Mouse (Mus musculus) E14TG2a.4 (cell line): ENCODE data around the gene Cyth1.

Source experiments
- CTCF ChIP-seq: conservative IDR thresholded peaks from 2 replicates; pipeline ENCODE4 v1.5.1; 2014; ENCODE audit warnings: low read length
- NANOG ChIP-seq: IDR thresholded peaks from 2 replicates; pipeline ENCODE4 v1.6.1; 2014; ENCODE audit warnings: borderline replicate concordance, low read length, mixed read lengths
- POU5F1 ChIP-seq: IDR thresholded peaks from 2 replicates; pipeline ENCODE4 v1.6.1; 2014; ENCODE audit warnings: low read length, borderline replicate concordance

DNA sequence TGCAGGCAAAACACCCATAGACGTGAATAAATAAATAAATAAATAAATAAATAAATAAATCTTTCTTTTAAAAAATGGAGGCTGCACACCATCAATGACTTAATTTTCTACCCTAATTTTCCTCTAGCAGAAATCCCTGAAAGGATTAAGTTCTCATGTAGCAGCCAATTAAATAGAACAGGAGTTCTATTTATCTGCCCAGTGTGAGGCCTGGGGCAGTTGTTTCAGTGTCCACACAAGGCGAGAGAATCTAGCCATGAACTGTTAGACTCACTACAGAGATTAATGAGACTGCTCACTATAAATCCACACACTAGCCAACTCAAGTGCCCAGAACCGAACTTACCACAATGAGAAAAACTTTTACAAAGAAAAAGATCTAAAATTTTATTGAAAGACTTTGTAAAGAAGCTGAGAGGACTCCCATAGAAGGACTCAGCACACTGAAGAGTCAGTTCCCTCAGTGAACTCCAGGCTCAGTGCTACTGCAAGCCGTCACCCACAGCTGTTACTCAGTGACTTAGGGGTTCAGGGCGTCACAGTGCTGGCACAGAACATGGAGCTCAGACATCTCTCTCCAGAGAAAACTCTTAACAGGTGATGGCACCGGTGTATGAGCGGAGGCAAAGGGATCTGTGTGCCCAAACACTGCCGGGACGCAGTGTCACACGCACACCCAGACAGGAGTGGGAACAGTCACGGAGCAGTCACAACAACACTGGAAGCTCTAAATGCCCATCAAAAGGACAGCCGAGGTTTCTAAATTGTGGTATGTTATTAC lies 23.1 kb downstream of the Cyth1 start:
- TF ChIP-seq CTCF = no peak
- no peak for TF ChIP-seq POU5F1
- no peak for TF ChIP-seq NANOG
